Mouse (Mus musculus) limb, embryonic 14.5 days (tissue): Measurements from ENCODE around the gene Ngly1. TPM values are rescaled to one million over a fixed set of nuclear protein-coding genes. Genes with fewer than 3 reads are reported as not detected.

ENCODE experiments used
- ATAC-seq: fragments of 200-750 bp; cut with Nextera tagmentation; 2 replicates; pipeline ENCODE4 v1.8.0; 2017; ENCODE audit warnings: low read depth, moderate number of reproducible peaks, moderate TSS enrichment; ENCODE audit not compliant: low FRiP score
- DNase-seq: peaks from one replicate; pipeline ENCODE4 v3.0.0-alpha.2; 2015; ENCODE audit warnings: low spot score
- H3K27ac ChIP-seq: fragments of 300-500 bp; sonication (generic); replicated peaks from 2 replicates; pipeline ENCODE4 v1.5.1; 2014; ENCODE audit warnings: low read depth, mild to moderate bottlenecking, low read length, moderate library complexity, mixed read lengths
- H3K27me3 ChIP-seq: fragments of 300-500 bp; sonication (generic); 2 replicates; pipeline ENCODE4 v1.6.1; 2014; ENCODE audit warnings: low read length, mixed read lengths; ENCODE audit not compliant: control insufficient read depth, insufficient read depth
- H3K36me3 ChIP-seq: fragments of 300-500 bp; sonication (generic); 2 replicates; pipeline ENCODE4 v1.6.1; 2014; ENCODE audit warnings: mild to moderate bottlenecking, low read length, moderate library complexity, mixed read lengths; ENCODE audit not compliant: control insufficient read depth, insufficient read depth
- H3K4me1 ChIP-seq: fragments of 300-500 bp; sonication (generic); 2 replicates; pipeline ENCODE4 v1.6.1; 2014; ENCODE audit warnings: antibody characterized with exemption, low read length, mixed read lengths; ENCODE audit not compliant: control insufficient read depth, insufficient read depth
- H3K4me2 ChIP-seq: fragments of 300-500 bp; sonication (generic); replicated peaks from 2 replicates; pipeline ENCODE4 v1.6.1; 2014; ENCODE audit warnings: low read depth, mild to moderate bottlenecking, low read length, moderate library complexity; ENCODE audit not compliant: severe bottlenecking
- H3K4me3 ChIP-seq: fragments of 300-500 bp; sonication (generic); replicated peaks from 2 replicates; pipeline ENCODE4 v1.5.1; 2014; ENCODE audit warnings: low read length
- H3K9ac ChIP-seq: fragments of 300-500 bp; sonication (generic); 2 replicates; pipeline ENCODE4 v1.6.1; 2014; ENCODE audit warnings: mild to moderate bottlenecking, low read depth, low read length, moderate library complexity; ENCODE audit not compliant: severe bottlenecking
- H3K9me3 ChIP-seq: fragments of 300-500 bp; sonication (generic); 2 replicates; pipeline ENCODE4 v1.6.1; 2016; ENCODE audit warnings: low read length; ENCODE audit not compliant: control insufficient read depth
- POLR2A ChIP-seq: fragments of 200-500 bp; IDR thresholded peaks from 2 replicates; pipeline ENCODE4 v1.8.0; 2012; ENCODE audit warnings: inconsistent platforms, mild to moderate bottlenecking, moderate library complexity, borderline replicate concordance; ENCODE audit not compliant: insufficient read depth, insufficient read length; ENCODE audit errors: extremely low read depth
- WGBS: fragments of 180-500 bp; shearing (Covaris S2); extraction: QIAGEN DNeasy Blood & Tissue Kit; methylation state at CpG from one replicate; pipeline ENCODE4 v1.1.7; 2014; 5-methylcytosine and 5-hydroxymethylcytosine counted together
- polyA plus RNA-seq, 2 experiments: library from polyadenylated mRNA; depleted of rRNA in 1 of 2; stranded (reverse) in 1 of 2; unstranded in 1 of 2; fragments of >200 nt; fragmentation: Nextera tagmentation in 1 of 2; extraction: Ambion mirVana in 1 of 2; gene quantifications; 2 replicates each; pipeline versions ENCODE4 v1.2.1 to v1.2.3; 2012 to 2014

Gene Ngly1
- polyA plus RNA-seq, 2 experiments = 22.1 to 45.3 TPM

GRCm38 (mm10) chr14:16347505-16347904, 98.4 kb downstream of the Ngly1 start:
- no peak for DNase-seq
- Histone ChIP-seq H3K4me3 (no peak overlapping the region), H3K4me2 (no peak overlapping the region), H3K27me3 (no peaks in the 10 kb centered on the region), H3K9me3 (no peaks in the 10 kb centered on the region), H3K36me3 (no peaks in the 10 kb centered on the region), H3K27ac (no peak overlapping the region), H3K4me1 (no peaks in the 10 kb centered on the region), H3K9ac (no peak overlapping the region)
- TF ChIP-seq POLR2A = no peak
- WGBS = 82% methylated on average over 9 of the region's 9 CpGs
- ATAC-seq = no peak

DNA sequence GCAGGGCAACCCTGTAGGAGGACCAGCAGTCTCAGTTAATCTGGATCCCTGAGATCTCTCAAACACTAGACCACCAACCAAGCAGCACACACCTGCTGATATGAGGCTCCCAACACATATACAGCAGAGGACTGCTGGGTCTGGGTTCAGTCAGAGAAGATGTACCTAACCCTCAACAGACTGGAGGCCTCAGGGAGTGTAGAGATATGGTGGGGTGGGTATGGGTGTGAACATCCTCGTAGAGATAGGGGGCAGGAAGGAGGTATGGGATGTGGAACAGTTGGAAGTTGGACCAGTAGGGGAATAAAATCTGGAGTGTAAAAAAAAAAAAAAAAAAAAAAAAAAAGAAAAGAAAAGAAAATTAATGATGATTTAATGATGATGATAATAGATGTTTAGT, 110.6 kb downstream of the Ngly1 start:
- H3K9ac ChIP-seq = no peak overlapping the region
- 71% methylated on average over 1 of the region's 1 CpGs for WGBS
- ATAC-seq = no peak
- no peak overlapping the region for H3K4me3 ChIP-seq
- no peaks in the 10 kb centered on the region for H3K9me3 ChIP-seq
- no peak for DNase-seq
- H3K36me3 ChIP-seq = no peaks in the 10 kb centered on the region
- peaks cover 4% of the 10 kb centered on the region; the same call in 1 of the 2 replicates for H3K4me1 ChIP-seq
- H3K4me2 ChIP-seq = no peak overlapping the region
- H3K27ac ChIP-seq = no peak overlapping the region
- TF ChIP-seq POLR2A = no peak
- no peaks in the 10 kb centered on the region for H3K27me3 ChIP-seq

Other genes starting within 250 kb of the Ngly1 start
- gene Oxsm, start 528 bp downstream of the Ngly1 start, polyA plus RNA-seq (2012; rRNA removed) = 4.6 and 4.8 TPM in 2 replicates
- 1.3 and 1.9 TPM in 2 replicates for gene Oxsm, start 528 bp downstream of the Ngly1 start, polyA plus RNA-seq (2014; fragmentation: Nextera tagmentation; extraction: Ambion mirVana)
- 52.9 and 73.0 TPM in 2 replicates for gene Top2b, start 115.9 kb downstream of the Ngly1 start, polyA plus RNA-seq (2012; rRNA removed)
- 91.9 and 100 TPM in 2 replicates for gene Top2b, start 115.9 kb downstream of the Ngly1 start, polyA plus RNA-seq (2014; fragmentation: Nextera tagmentation; extraction: Ambion mirVana)